Mouse (Mus musculus): ENCODE measurements around the gene Syne3.

Syne3 gene

GRCm38 (mm10) chr12:105009370-105010212 is at the start of gene Syne3:
Syne3 (minus strand) TSS chr12:105009809.
- DNase-seq (ENCODE audit: low spot score in 2 of 2): peak; percentile 69 to 78

- no peak for DNase-seq (ENCODE audit: low spot score in 2 of 2)
These were observed 45.7 kb upstream of the Syne3 start for GRCm38 (mm10) chr12:105055308-105055707.

GRCm38 (mm10) chr12:105054041-105054440 is 44.4 kb upstream of the Syne3 start:
- DNase-seq (ENCODE audit: low spot score in 2 of 2): no peak

GRCm38 (mm10) chr12:105050898-105051297 is 41.3 kb upstream of the Syne3 start:
- DNase-seq (ENCODE audit: low spot score in 2 of 2): peak in 1 of 2 experiments; percentile 25

- no peak for DNase-seq (ENCODE audit: low spot score in 2 of 2)
These were observed 40.2 kb upstream of the Syne3 start for GRCm38 (mm10) chr12:105049813-105050212.

GRCm38 (mm10) chr12:105048301-105048863 is 38.8 kb upstream of the Syne3 start:
- DNase-seq (ENCODE audit: low spot score in 2 of 2): no peak

- no peak for DNase-seq (ENCODE audit: low spot score in 2 of 2)
These were observed 35.2 kb upstream of the Syne3 start for GRCm38 (mm10) chr12:105044775-105045174.

GRCm38 (mm10) chr12:105043081-105043480 is 33.5 kb upstream of the Syne3 start:
- no peak for DNase-seq (ENCODE audit: low spot score in 2 of 2)

- DNase-seq (ENCODE audit: low spot score in 2 of 2): no peak
These were observed 31.3 kb upstream of the Syne3 start for GRCm38 (mm10) chr12:105040950-105041349.

GRCm38 (mm10) chr12:105039578-105040289 is 30.1 kb upstream of the Syne3 start:
- DNase-seq (ENCODE audit: low spot score in 2 of 2): no peak

- no peak for DNase-seq (ENCODE audit: low spot score in 2 of 2)
These were observed 29.3 kb upstream of the Syne3 start for GRCm38 (mm10) chr12:105038918-105039317.

GRCm38 (mm10) chr12:105038211-105038610 is 28.6 kb upstream of the Syne3 start:
- no peak for DNase-seq (ENCODE audit: low spot score in 2 of 2)

- no peak for DNase-seq (ENCODE audit: low spot score in 2 of 2)
These were observed 24.6 kb upstream of the Syne3 start for GRCm38 (mm10) chr12:105034130-105034769.

GRCm38 (mm10) chr12:105032832-105033775 is 23.5 kb upstream of the Syne3 start:
- no peak for DNase-seq (ENCODE audit: low spot score in 2 of 2)

- peak; percentile 99 to 100 for DNase-seq (ENCODE audit: low spot score in 2 of 2)
These were observed 22.7 kb upstream of the Syne3 start, which contains the start of gene Glrx5 for GRCm38 (mm10) chr12:105032147-105032831. Glrx5 (plus strand) TSS chr12:105032688.

GRCm38 (mm10) chr12:105031081-105032058 is 21.8 kb upstream of the Syne3 start:
- DNase-seq (ENCODE audit: low spot score in 2 of 2): no peak

- no peak for DNase-seq (ENCODE audit: low spot score in 2 of 2)
These were observed 20.3 kb upstream of the Syne3 start for GRCm38 (mm10) chr12:105029890-105030289.

- DNase-seq (ENCODE audit: low spot score in 2 of 2): peak; percentile 75 to 83
These were observed 17.8 kb upstream of the Syne3 start for GRCm38 (mm10) chr12:105027323-105027991.

All from urinary bladder, postnatal 36 days (tissue).